Mouse (Mus musculus): ENCODE results near the gene Dag1. TPM values are rescaled to one million over a fixed set of nuclear protein-coding genes. Genes with fewer than 3 reads are reported as not detected.

Gene Dag1
- polyA plus RNA-seq, 1 experiment from 2014 or later = 54.7 TPM

Other genes with a start within 250 kb of the Dag1 start
- 27.4 and 31.5 TPM in 2 replicates for gene Gmppb, start 214.7 kb downstream of the Dag1 start, polyA plus RNA-seq (2015; fragmentation: Nextera tagmentation; extraction: Ambion mirVana)
- gene Amigo3, start 210.8 kb downstream of the Dag1 start, polyA plus RNA-seq (2015; fragmentation: Nextera tagmentation; extraction: Ambion mirVana) = 3.4 and 3.7 TPM in 2 replicates
- 0.38 and 1.0 TPM in 2 replicates for gene Mst1, start 183.5 kb downstream of the Dag1 start, polyA plus RNA-seq (2015; fragmentation: Nextera tagmentation; extraction: Ambion mirVana)
- 31.2 and 36.2 TPM in 2 replicates for gene Rnf123, start 180.6 kb downstream of the Dag1 start, polyA plus RNA-seq (2015; fragmentation: Nextera tagmentation; extraction: Ambion mirVana)
- 40.8 and 45.6 TPM in 2 replicates for gene Apeh, start 169.4 kb downstream of the Dag1 start, polyA plus RNA-seq (2015; fragmentation: Nextera tagmentation; extraction: Ambion mirVana)
- gene Bsn, start 73.6 kb downstream of the Dag1 start, polyA plus RNA-seq (2015; fragmentation: Nextera tagmentation; extraction: Ambion mirVana) = 0.63 and 0.69 TPM in 2 replicates
- 48.9 and 50.1 TPM in 2 replicates for gene Nicn1, start 26.5 kb upstream of the Dag1 start, polyA plus RNA-seq (2015; fragmentation: Nextera tagmentation; extraction: Ambion mirVana)
- 12.5 and 15.3 TPM in 2 replicates for gene Amt, start 32.9 kb upstream of the Dag1 start, polyA plus RNA-seq (2015; fragmentation: Nextera tagmentation; extraction: Ambion mirVana)
- 437 and 448 TPM in 2 replicates for gene Rhoa, start 42.2 kb upstream of the Dag1 start, polyA plus RNA-seq (2015; fragmentation: Nextera tagmentation; extraction: Ambion mirVana)
- gene Tcta, start 42.2 kb upstream of the Dag1 start, polyA plus RNA-seq (2015; fragmentation: Nextera tagmentation; extraction: Ambion mirVana) = 31.5 and 34.2 TPM in 2 replicates
- gene Gpx1, start 74.9 kb upstream of the Dag1 start, polyA plus RNA-seq (2015; fragmentation: Nextera tagmentation; extraction: Ambion mirVana) = 775 and 811 TPM in 2 replicates
- 106 and 110 TPM in 2 replicates for gene Usp4, start 83.9 kb upstream of the Dag1 start, polyA plus RNA-seq (2015; fragmentation: Nextera tagmentation; extraction: Ambion mirVana)
- 1.1 TPM in 2 replicates for gene 1700102P08Rik, start 128.8 kb upstream of the Dag1 start, polyA plus RNA-seq (2015; fragmentation: Nextera tagmentation; extraction: Ambion mirVana)
- gene Ccdc36, start 164.5 kb upstream of the Dag1 start, polyA plus RNA-seq (2015; fragmentation: Nextera tagmentation; extraction: Ambion mirVana) = 1.3 and 1.6 TPM in 2 replicates
- gene BC048562, start 172.5 kb upstream of the Dag1 start, polyA plus RNA-seq (2015; fragmentation: Nextera tagmentation; extraction: Ambion mirVana) = not detected in 2 replicates
- gene Ccdc71, start 196.6 kb upstream of the Dag1 start, polyA plus RNA-seq (2015; fragmentation: Nextera tagmentation; extraction: Ambion mirVana) = 60.4 and 64.3 TPM in 2 replicates
- 36.5 and 42.8 TPM in 2 replicates for gene Klhdc8b, start 197.6 kb upstream of the Dag1 start, polyA plus RNA-seq (2015; fragmentation: Nextera tagmentation; extraction: Ambion mirVana)
- gene Lamb2, start 215.8 kb upstream of the Dag1 start, polyA plus RNA-seq (2015; fragmentation: Nextera tagmentation; extraction: Ambion mirVana) = 51.1 and 63.2 TPM in 2 replicates
- 75.9 and 77.2 TPM in 2 replicates for gene Usp19, start 226.6 kb upstream of the Dag1 start, polyA plus RNA-seq (2015; fragmentation: Nextera tagmentation; extraction: Ambion mirVana)
- gene Qars, start 243.7 kb upstream of the Dag1 start, polyA plus RNA-seq (2015; fragmentation: Nextera tagmentation; extraction: Ambion mirVana) = 116 and 124 TPM in 2 replicates

Measured in embryonic facial prominence, embryonic 13.5 days (tissue).